Mouse (Mus musculus): ENCODE measurements around the gene Cabp1.

- TF ChIP-seq CTCF (IDR thresholded peaks at IDR 0.05; ENCODE audit: low read depth) = peak; percentile 58
- no peak for TF ChIP-seq EP300 (IDR thresholded peaks at IDR 0.05; ENCODE audit: low read depth)
These were observed 28.8 kb downstream of the Cabp1 start for GRCm38 (mm10) chr5:115165351-115165750.
